Mouse (Mus musculus) MEL (cell line): ENCODE measurements around the gene Map7.

Experiments
- BHLHE40 ChIP-seq: IDR thresholded peaks from 2 replicates; pipeline ENCODE4 v1.6.1; 2012; ENCODE audit warnings: low read depth, mild to moderate bottlenecking, inconsistent platforms, low read length, improper control_type of control experiment, borderline replicate concordance
- CTCF ChIP-seq, 3 experiments: IDR thresholded peaks in 2 of 3; conservative IDR thresholded peaks in 1 of 3; 2 replicates each; pipeline ENCODE4 v1.5.1; 2011 to 2012; ENCODE audit warnings: low read length in 3 of 3, low read depth in 2 of 3, mild to moderate bottlenecking in 2 of 3, improper control_type of control experiment in 1 of 3, inconsistent platforms in 1 of 3, mixed read lengths in 1 of 3, moderate library complexity in 1 of 3; ENCODE audit not compliant: control insufficient read depth in 1 of 3, insufficient read depth in 1 of 3, poor library complexity in 1 of 3, severe bottlenecking in 1 of 3
- ETS1 ChIP-seq: IDR thresholded peaks from 2 replicates; pipeline ENCODE4 v1.6.1; 2012; ENCODE audit warnings: low read depth, mild to moderate bottlenecking, inconsistent platforms, low read length, improper control_type of control experiment, moderate library complexity
- NRF1 ChIP-seq: IDR thresholded peaks from 2 replicates; pipeline ENCODE4 v1.6.1; 2014; ENCODE audit warnings: low read depth, mild to moderate bottlenecking, inconsistent platforms, low read length, improper control_type of control experiment, moderate library complexity; ENCODE audit not compliant: poor library complexity, insufficient read depth, severe bottlenecking
- POLR2A ChIP-seq, 2 experiments: IDR thresholded peaks; 2 replicates each; pipeline ENCODE4 v1.6.1; 2011 to 2012; ENCODE audit warnings: low read length in 2 of 2, mild to moderate bottlenecking in 2 of 2, control low read depth in 1 of 2, improper control_type of control experiment in 1 of 2, low read depth in 1 of 2, moderate library complexity in 1 of 2; ENCODE audit not compliant: control insufficient read depth in 1 of 2, insufficient read depth in 1 of 2, poor library complexity in 1 of 2
- POLR2AphosphoS5 ChIP-seq: IDR thresholded peaks from 2 replicates; pipeline ENCODE4 v1.6.1; 2012; ENCODE audit warnings: low read depth, borderline replicate concordance, mild to moderate bottlenecking, inconsistent platforms, low read length, moderate library complexity, mixed read lengths
- RCOR1 ChIP-seq: IDR thresholded peaks from 2 replicates; pipeline ENCODE4 v1.6.1; 2012; ENCODE audit warnings: low read depth, mild to moderate bottlenecking, inconsistent platforms, low read length, improper control_type of control experiment
- SIN3A ChIP-seq: IDR thresholded peaks from 2 replicates; pipeline ENCODE4 v1.6.1; 2012; ENCODE audit warnings: low read length, improper control_type of control experiment, inconsistent platforms
- SMC3 ChIP-seq: IDR thresholded peaks from 2 replicates; pipeline ENCODE4 v1.6.1; 2011; ENCODE audit warnings: low read depth, low read length, improper control_type of control experiment
- USF1 ChIP-seq: IDR thresholded peaks from 2 replicates; pipeline ENCODE4 v1.6.1; 2014; ENCODE audit warnings: low read depth, mild to moderate bottlenecking, inconsistent platforms, low read length, improper control_type of control experiment, moderate library complexity
- USF2 ChIP-seq, 2 experiments: IDR thresholded peaks; 2 replicates each; pipeline ENCODE4 v1.6.1; 2011 to 2012; ENCODE audit warnings: improper control_type of control experiment in 2 of 2, low read length in 2 of 2, borderline replicate concordance in 1 of 2, inconsistent platforms in 1 of 2, low read depth in 1 of 2, mild to moderate bottlenecking in 1 of 2; ENCODE audit not compliant: insufficient read depth in 1 of 2
- ZNF384 ChIP-seq: IDR thresholded peaks from 2 replicates; pipeline ENCODE4 v1.6.1; 2012; ENCODE audit warnings: low read depth, mild to moderate bottlenecking, inconsistent platforms, low read length, improper control_type of control experiment

GRCm38 (mm10) chr10:20233451-20233850 is 85.2 kb downstream of the Map7 start:
- no peak for TF ChIP-seq USF1
- TF ChIP-seq CTCF (IDR thresholded peaks at IDR 0.05 in 2 of 3, conservative IDR thresholded peaks at IDR 0.05 in 1 of 3; ENCODE audit: control insufficient read depth in 1 of 3, insufficient read depth in 1 of 3, low read depth in 2 of 3, low read length in 3 of 3, poor library complexity in 1 of 3, severe bottlenecking in 1 of 3) = no peak
- no peak for TF ChIP-seq RCOR1
- TF ChIP-seq BHLHE40 = no peak
- no peak for TF ChIP-seq POLR2A (IDR thresholded peaks at IDR 0.05; ENCODE audit: control insufficient read depth in 1 of 2, insufficient read depth in 1 of 2, low read depth in 1 of 2, low read length in 2 of 2, poor library complexity in 1 of 2)
- no peak for TF ChIP-seq ZNF384
- TF ChIP-seq SIN3A = no peak
- no peak for TF ChIP-seq USF2 (IDR thresholded peaks at IDR 0.05; ENCODE audit: borderline replicate concordance in 1 of 2, insufficient read depth in 1 of 2, low read depth in 1 of 2, low read length in 2 of 2)
- TF ChIP-seq NRF1 = no peak
- TF ChIP-seq ETS1 = no peak
- no peak for TF ChIP-seq SMC3
- no peak for TF ChIP-seq POLR2AphosphoS5
